Comparison of ENCODE assay signal across 8 mouse cellular contexts in the genomic region with DNA sequence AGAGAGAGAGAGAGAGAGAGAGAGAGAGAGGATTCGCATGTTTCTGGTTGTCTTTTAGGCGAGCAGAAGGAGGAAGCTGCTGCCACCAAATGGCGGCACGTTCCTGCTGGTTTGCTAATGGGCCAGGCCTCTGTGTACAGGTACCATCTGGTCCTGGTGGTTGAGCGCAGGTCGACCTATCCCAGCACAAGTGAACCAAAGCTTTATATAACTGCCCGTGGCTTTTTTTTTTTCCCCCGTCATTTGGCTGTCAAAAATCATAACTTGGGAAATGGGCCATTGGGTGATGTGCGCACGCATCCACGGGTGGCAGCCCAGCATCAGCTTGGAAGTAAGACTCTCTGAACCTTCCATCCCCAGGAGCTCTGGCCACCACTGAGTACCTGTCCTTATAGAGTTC.
DNase-seq lines count a peak whose midpoint lies in the region; ATAC-seq and TF ChIP-seq lines count a peak whose summit lies in the region.

No protein-coding gene starts in this region.

- H3K4me1 ChIP-seq in intestine, embryonic 14.5 days (replicated peaks; ENCODE audit: control insufficient read depth, insufficient read depth, low read length), result no peaks in the 10 kb centered on the region
- no peaks in the 10 kb centered on the region for H3K4me1 ChIP-seq in intestine, postnatal 0 days (replicated peaks; ENCODE audit: control insufficient read depth, insufficient read depth, low read length)
- H3K4me1 ChIP-seq in embryonic facial prominence, embryonic 14.5 days (ENCODE audit: control insufficient read depth, insufficient read depth, low read length), result no peaks in the 10 kb centered on the region
- H3K4me1 ChIP-seq in neural tube, embryonic 13.5 days (replicated peaks), result peaks cover 6% of the 10 kb centered on the region; the same call in 1 of the 2 replicates

- WGBS in intestine, embryonic 14.5 days, result 49% methylated on average over 11 of the region's 11 CpGs
- WGBS in intestine, postnatal 0 days, result 56% methylated on average over 11 of the region's 11 CpGs
- WGBS in embryonic facial prominence, embryonic 14.5 days, result 44% methylated on average over 11 of the region's 11 CpGs
- WGBS in neural tube, embryonic 13.5 days, result 47% methylated on average over 11 of the region's 11 CpGs

- H3K27ac ChIP-seq in intestine, embryonic 14.5 days (ENCODE audit: low read depth), result no peak overlapping the region
- no peak overlapping the region for H3K27ac ChIP-seq in intestine, postnatal 0 days (ENCODE audit: low read depth, low read length)
- H3K27ac ChIP-seq in embryonic facial prominence, embryonic 14.5 days (replicated peaks; ENCODE audit: low read depth, low read length), result no peak overlapping the region
- no peak overlapping the region for H3K27ac ChIP-seq in neural tube, embryonic 13.5 days (replicated peaks)

- no peaks in the 10 kb centered on the region for H3K9me3 ChIP-seq in intestine, embryonic 14.5 days (ENCODE audit: control insufficient read depth, low read length)
- no peaks in the 10 kb centered on the region for H3K9me3 ChIP-seq in intestine, postnatal 0 days (ENCODE audit: control insufficient read depth)
- no peaks in the 10 kb centered on the region for H3K9me3 ChIP-seq in embryonic facial prominence, embryonic 14.5 days (ENCODE audit: control insufficient read depth, low read length)
- H3K9me3 ChIP-seq in neural tube, embryonic 13.5 days, result no peaks in the 10 kb centered on the region

- H3K27me3 ChIP-seq in intestine, embryonic 14.5 days (replicated peaks; ENCODE audit: control insufficient read depth, insufficient read depth, low read length), result no peaks in the 10 kb centered on the region
- H3K27me3 ChIP-seq in intestine, postnatal 0 days (replicated peaks; ENCODE audit: control insufficient read depth, insufficient read depth, low read length), result no peaks in the 10 kb centered on the region
- H3K27me3 ChIP-seq in embryonic facial prominence, embryonic 14.5 days (replicated peaks; ENCODE audit: control insufficient read depth, insufficient read depth, low read length), result no peaks in the 10 kb centered on the region
- H3K27me3 ChIP-seq in neural tube, embryonic 13.5 days, result 0 out of 2 replicates have a peak, but pooled peaks cover 4% of the 10 kb centered on the region

- H3K9ac ChIP-seq in intestine, embryonic 14.5 days (ENCODE audit: low read length), result no peak overlapping the region
- H3K9ac ChIP-seq in intestine, postnatal 0 days (ENCODE audit: low read depth, low read length), result no peak overlapping the region
- H3K9ac ChIP-seq in embryonic facial prominence, embryonic 14.5 days (ENCODE audit: low read depth, low read length), result no peak overlapping the region
- H3K9ac ChIP-seq in neural tube, embryonic 13.5 days, result peak overlapping the region; percentile 54; the same call in 1 of the 2 replicates

- peak; percentile 56; the same call in 1 of the 2 replicates for ATAC-seq in intestine, embryonic 14.5 days (replicated peaks; ENCODE audit: low FRiP score, low TSS enrichment, low read depth)
- ATAC-seq in intestine, postnatal 0 days, result no peak
- 0 out of 2 replicates have a peak, but pooled peaks have one; percentile 44 for ATAC-seq in embryonic facial prominence, embryonic 14.5 days (ENCODE audit: low read depth)
- peak; percentile 79 for ATAC-seq in neural tube, embryonic 13.5 days (ENCODE audit: low read depth)

- no peaks in the 10 kb centered on the region for H3K36me3 ChIP-seq in intestine, embryonic 14.5 days (ENCODE audit: control insufficient read depth, insufficient read depth, low read length)
- H3K36me3 ChIP-seq in intestine, postnatal 0 days (ENCODE audit: control insufficient read depth, insufficient read depth), result no peaks in the 10 kb centered on the region
- no peaks in the 10 kb centered on the region for H3K36me3 ChIP-seq in embryonic facial prominence, embryonic 14.5 days (ENCODE audit: control insufficient read depth, insufficient read depth, low read length)
- no peaks in the 10 kb centered on the region for H3K36me3 ChIP-seq in neural tube, embryonic 13.5 days

- H3K4me2 ChIP-seq in intestine, embryonic 14.5 days (ENCODE audit: low read length), result peak overlapping the region; percentile 39
- no peak overlapping the region for H3K4me2 ChIP-seq in intestine, postnatal 0 days (replicated peaks; ENCODE audit: low read depth)
- peak overlapping the region; percentile 54 for H3K4me2 ChIP-seq in embryonic facial prominence, embryonic 14.5 days (ENCODE audit: low read depth, low read length)
- H3K4me2 ChIP-seq in neural tube, embryonic 13.5 days, result peak overlapping the region; percentile 53

- no peak for TF ChIP-seq CTCF in intestine, postnatal 0 days (IDR thresholded peaks at IDR 0.05; ENCODE audit: low read depth)

- no peak for DNase-seq in intestine, embryonic 14.5 days (ENCODE audit: low spot score)
- DNase-seq in adrenal gland, postnatal 36 days, result peak; percentile 10 to 18
- no peak for DNase-seq in embryonic facial prominence, embryonic 14.5 days (ENCODE audit: low spot score)
- peak; percentile 10 for DNase-seq in kidney, postnatal 14 days
- no peak for DNase-seq in urinary bladder, postnatal 10 days (ENCODE audit: low spot score)
- DNase-seq in spleen, postnatal 4 days (ENCODE audit: low spot score in 2 of 2), result no peak

- no peak overlapping the region for H3K4me3 ChIP-seq in intestine, embryonic 14.5 days (ENCODE audit: low read depth, low read length)
- H3K4me3 ChIP-seq in intestine, postnatal 0 days (ENCODE audit: low read depth, low read length), result no peak overlapping the region
- peak overlapping the region; percentile 6; the same call in 1 of the 2 replicates for H3K4me3 ChIP-seq in embryonic facial prominence, embryonic 14.5 days (ENCODE audit: low read depth, low read length)
- no peak overlapping the region for H3K4me3 ChIP-seq in neural tube, embryonic 13.5 days

Comparison
In these comparisons a context has a peak if more than half of its experiments do, and no peak if none do; other contexts are left out.
1. DNase-seq: peak in adrenal gland, postnatal 36 days (2 of 2) and kidney, postnatal 14 days (single experiment); none in intestine, embryonic 14.5 days (single experiment), embryonic facial prominence, embryonic 14.5 days (single experiment), urinary bladder, postnatal 10 days (single experiment) and spleen, postnatal 4 days (0 of 2).